Mouse (Mus musculus): Measurements from ENCODE around the gene Sik1.
A peak's percentile ranks its signal among the peaks of the same experiment; 100 is the strongest.

Sik1 gene

GRCm38 (mm10) chr17:31832577-31832964 lies 23.0 kb downstream of the Sik1 start:
- no peak for DNase-seq (ENCODE audit: low read depth, low spot score)

DNA sequence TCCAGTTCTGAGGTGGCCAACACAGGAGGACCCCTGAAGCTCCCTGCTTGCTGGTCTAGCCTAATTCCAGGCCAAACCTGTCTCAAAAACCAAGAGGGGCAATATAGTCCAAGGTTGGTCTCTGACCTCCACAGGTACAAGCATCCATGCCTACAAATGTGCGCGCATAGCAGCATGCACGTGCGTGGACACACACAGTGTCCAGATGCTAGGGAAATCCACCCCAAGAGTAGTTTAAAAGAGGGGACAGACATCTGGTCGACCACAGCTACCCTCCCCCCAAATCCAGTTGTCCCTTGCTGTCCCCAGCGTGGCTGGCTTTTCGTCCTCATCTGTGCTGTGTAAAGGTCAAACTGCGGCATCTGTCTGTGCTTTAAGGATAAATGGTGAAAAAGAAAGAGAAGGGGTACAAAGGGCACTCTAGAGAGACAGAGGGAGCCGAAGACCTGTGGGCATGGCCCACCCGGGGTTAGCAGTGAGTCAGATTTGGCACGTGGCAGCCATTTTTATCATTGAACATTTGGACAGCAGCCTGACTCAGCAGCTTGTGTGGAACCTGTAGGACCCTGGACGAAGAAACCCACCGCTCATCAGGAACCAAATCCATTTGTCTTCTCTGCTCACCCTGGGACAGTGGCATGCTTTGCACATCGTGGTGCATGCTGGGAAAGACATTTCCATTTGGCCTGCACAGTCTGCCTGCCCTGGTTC lies 23.6 kb downstream of the Sik1 start:
- no peak for DNase-seq (ENCODE audit: low read depth, low spot score)

DNA sequence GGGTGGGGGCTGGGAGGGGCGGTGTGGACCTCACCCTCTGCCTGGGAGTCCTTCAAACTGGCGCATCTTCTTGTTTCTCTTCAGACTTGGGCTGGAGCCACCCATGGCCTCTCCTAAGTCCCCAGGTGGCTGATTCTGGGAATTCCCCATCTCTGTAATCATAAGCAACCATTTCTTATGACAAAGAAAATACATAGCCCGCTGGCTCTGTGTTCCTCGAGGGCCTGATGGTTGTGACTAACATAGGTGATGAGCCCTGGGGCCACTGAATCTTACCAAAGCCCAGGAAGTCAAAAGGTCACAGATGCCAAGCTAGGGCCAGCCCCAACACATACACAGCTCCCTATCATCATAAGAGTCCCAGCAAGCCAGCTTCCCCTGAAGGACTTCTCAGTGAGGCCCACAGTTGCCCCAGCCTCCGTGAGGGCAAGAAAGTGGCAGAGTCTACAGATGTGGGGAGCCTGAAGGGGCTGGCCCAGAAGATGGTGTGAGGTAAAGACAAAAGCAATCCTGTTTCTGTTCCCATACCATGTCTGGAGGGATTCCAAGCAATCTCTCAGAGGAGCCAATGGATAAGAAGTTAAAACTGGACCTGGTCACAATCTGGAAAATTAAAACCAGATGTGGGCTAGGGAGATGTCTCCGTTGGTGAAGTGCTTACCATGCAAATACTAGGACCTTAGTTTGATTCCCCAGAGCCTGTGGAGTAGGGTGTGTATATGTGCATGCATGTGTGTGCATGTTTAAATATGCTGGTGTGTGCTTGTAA lies 24.3 kb downstream of the Sik1 start:
- DNase-seq (ENCODE audit: low read depth, low spot score) = no peak

DNA sequence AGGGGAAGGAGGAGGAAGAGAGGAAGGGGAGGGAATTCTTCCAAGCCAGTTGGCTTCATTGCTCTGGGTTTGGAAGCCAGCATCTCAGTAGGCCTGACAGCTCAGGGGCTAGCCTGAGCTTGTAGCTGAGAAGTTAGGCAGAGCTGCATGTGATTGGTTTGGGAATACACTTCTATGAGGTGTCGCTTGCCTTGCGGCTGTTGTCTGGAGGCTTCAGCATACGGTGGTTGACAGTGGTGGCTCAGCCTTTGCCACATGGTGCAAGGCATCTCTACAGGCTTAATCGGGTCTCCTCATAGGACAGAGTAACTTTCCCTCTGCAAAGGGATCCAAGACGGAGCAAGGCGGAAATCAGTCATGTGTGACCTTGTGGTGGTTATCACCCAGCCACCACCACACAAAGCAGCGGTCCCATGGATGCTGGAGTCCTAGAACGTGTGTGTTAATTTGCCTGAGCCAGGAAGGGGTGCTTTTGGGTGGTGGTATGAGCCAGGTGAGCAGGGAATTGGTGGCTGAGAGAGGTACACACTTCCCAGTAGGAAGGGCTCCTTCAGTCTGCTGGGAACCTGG lies 25.0 kb downstream of the Sik1 start:
- no peak for DNase-seq (ENCODE audit: low read depth, low spot score)

- DNase-seq (ENCODE audit: low read depth, low spot score) = no peak
Measured at GRCm38 (mm10) chr17:31828916-31829315, 26.7 kb downstream of the Sik1 start.

DNA sequence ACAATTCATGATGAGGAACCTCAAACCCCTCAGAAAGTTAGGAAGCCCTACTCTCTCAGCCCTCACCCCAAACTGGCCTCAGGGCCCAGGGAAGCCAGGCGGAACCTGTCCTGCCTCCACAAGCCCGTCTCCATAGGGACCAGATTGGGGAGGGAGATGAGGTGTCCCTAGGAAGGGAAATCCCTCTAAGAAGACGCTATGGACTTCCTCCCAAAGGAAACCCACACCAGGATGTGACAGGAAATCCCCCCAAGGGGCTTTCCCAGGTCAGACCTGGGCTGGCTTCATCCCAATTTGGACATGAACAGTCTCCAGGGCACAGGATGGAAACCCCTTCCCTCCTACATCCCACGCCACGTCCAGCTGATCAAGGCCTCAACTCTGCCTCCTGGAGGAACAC lies 27.5 kb downstream of the Sik1 start:
- DNase-seq (ENCODE audit: low read depth, low spot score) = no peak

- no peak for DNase-seq (ENCODE audit: low read depth, low spot score)
Measured at GRCm38 (mm10) chr17:31827206-31827605, 28.4 kb downstream of the Sik1 start.

DNA sequence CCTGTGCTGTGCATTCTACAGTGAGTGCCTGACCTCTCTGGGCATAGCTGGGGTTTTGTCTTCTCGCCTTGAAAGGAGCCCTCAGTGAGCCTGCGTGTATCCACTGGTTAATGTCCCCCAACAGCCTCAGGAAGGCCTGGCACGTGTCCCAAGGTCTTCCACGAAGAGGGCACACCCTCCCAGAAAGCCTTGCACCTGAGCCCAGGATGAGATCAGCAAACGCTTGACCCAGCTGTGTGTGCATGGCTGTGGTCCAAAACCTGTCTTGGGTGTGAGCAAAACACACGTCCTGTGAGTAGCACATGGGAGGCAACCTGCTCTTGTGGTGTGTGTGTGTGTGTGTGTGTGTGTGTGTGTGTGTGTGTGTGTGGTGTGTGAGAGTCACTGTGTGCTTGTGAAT lies 28.9 kb downstream of the Sik1 start:
- DNase-seq (ENCODE audit: low read depth, low spot score) = no peak

GRCm38 (mm10) chr17:31825678-31826077 lies 29.9 kb downstream of the Sik1 start:
- no peak for DNase-seq (ENCODE audit: low read depth, low spot score)

DNA sequence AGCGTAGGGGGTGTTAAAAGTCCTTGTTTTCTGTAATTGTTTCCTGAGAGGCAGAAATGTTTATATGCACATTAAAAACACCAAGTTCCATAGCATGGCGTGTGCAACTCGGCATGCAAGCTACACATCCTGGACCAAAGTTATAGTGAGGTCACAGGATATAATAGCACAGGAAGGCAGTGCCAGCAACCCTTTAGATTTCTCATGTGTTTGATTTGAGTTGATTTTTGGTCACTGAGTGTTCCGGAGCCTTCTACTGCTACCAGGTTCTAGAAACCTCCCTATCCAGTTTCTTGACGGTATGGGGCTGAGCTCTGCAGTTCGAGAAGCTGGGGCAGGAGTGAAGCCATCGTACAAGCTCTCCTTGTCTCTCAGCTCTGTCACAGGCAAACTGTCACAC lies 30.8 kb downstream of the Sik1 start:
- DNase-seq (ENCODE audit: low read depth, low spot score) = no peak

DNA sequence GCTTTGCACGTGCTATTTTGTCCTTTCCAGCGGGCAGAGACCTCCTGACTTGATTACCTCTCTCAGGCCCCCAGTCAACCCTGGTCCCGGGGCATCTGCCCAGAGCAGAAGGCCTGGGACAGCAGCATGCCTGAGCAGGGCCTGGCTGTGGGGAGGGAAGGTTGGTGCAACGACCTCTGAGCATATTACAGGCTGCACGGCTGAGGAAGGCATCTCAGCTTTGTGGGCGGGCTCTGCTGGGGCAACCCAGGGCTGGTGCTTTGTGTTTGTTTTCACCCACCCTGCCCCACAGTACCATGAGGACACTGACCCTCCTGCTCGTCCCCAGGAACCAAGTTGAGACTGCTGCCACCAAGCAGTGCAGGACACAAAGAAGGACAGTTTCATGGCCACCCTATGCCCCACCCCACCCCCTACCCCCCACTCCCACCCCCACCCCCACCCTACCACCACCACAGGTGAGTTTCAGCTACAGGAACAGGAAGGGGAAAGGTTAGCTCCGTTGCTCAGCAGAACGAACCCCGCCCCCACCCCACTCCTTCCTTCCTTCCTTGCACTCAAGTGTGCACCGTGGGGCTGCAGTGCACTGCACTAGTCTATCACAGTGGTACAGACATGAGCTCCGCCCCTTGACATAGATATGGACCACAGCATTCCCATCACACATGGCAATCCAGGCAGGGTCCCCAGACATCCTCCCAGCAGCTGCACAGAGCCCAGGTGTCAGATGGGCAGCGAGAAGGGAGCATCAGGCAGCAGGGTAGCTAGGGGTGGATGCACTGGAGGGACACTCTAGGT lies 34.3 kb downstream of the Sik1 start:
- no peak for DNase-seq (ENCODE audit: low read depth, low spot score)

DNA sequence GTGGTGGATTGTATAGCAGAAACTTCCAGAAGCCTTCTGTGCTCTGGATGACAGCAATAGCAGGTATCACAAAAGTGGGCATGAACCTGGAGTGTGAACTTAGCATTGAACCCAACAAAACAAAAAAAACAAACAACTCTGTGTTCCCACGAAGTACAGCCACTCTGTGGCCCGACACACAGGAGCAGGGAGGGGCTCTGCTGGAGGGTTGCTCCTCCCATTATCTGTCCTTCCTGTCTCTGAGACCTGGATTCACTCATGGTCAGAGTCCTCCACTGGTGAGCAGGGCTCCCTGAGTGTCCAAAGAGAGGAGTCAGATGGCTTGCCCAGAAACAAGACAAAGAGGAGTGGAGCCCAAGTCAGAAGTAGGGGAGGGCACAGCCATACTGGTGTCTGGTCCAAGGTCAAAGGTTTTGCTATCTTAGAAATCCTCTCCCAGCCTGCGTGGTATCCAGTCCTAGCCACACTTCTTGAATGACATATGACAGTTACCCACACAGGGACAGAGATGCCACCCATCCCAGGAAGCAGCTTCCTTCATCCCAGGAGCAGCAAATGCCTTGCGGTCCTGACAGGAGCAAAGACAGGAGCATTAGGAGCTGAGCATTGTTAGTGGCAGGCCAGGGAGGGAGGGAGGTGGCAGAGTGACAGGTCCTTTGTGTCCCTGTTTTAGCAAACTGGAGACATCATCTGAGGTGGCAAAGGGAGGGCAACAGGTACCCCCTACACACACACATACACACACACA lies 35.3 kb downstream of the Sik1 start:
- DNase-seq (ENCODE audit: low read depth, low spot score) = no peak

DNA sequence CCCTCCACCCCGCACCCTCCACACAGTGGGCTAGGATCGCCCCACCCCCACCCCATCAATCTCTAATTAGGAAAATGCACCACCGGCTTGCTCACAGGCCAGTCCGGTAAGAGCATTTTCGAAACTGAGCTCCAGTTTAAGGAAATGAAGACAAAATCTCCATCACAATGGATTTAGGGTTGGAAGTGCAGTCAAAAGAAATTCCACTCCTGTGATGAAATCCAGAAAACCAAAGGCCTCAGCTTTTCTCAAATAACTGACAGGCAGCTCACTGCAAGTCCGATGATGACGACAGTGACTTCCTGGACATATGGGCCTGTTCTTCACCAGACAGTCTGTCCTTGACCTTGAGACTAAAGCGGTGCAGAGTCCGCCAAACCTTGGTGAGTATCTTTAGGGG lies 36.2 kb downstream of the Sik1 start:
- DNase-seq (ENCODE audit: low read depth, low spot score) = no peak

DNA sequence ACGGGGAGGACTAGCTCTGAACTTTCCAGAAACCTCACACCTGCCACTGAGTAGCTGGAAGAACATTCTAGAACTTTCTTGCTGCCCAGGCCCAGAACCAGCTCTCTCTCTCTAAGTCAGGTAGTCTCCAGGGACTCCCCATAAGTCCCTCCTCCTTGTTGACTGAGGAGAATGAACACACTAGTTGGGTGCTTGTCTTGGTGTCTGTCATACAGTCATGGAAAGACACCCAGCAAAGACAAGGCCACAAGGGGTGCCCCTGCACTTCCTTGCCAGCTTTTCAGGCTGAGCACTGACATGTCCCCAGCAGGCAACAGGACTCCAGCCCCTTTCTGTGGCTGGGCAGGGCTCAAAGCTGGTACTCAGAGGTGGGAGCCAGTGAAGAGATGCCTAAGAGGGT lies 37.8 kb downstream of the Sik1 start:
- no peak for DNase-seq (ENCODE audit: low read depth, low spot score)

- DNase-seq (ENCODE audit: low read depth, low spot score) = peak; percentile 43
Measured at GRCm38 (mm10) chr17:31817203-31817602, 38.4 kb downstream of the Sik1 start.

DNA sequence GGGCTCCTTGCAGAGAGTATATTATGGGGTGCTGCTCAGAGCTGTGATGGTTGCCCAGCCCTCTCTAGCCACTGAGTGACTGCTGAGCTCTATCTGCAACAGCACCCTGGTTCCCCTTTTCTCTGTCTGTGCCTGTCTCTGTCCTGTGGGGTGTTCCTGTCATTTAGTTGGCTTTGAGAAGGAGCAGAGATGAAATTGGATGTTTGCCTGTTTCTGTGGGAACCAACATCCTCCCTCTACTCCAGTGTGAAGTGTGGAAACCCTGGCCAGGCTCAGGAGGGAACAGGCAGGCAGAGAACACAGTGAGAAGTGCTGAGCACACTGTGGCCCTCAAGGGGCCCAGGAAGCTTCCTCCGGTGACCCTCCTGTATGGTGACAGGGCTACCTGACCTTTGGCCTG lies 40.8 kb downstream of the Sik1 start:
- peak; percentile 76 for DNase-seq (ENCODE audit: low read depth, low spot score)

DNA sequence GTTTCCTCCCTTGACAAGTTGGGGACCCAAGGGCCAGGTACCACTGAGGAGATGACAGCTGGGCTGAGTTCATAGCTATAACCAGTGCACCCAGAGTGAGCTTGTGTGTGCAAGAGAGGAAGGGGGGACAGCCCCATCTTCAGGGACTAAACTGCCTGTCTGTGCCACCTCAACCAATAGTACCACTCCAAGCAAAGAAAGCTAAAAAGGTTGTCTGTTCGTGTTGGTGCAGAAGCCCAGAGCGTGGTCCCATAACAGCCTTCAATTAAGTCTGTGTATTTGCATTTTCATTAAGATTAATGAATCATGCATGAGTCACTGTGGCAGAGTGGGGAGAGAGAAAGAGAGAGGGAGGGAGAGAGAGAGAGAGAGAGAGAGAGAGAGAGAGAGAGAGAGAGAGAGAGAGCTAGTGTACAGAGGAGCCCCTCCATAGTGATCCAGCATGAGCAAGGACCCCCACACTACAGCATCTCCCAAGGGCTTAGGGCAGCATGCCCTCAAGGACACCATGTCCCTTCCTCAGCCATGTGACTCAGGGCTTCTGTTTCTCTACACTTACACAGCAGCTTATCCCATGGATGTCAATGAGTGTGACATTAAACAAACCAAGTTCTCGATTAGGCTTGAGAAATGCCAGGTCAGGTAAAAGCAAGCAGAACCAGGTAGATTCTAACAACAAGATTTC lies 41.5 kb downstream of the Sik1 start:
- no peak for DNase-seq (ENCODE audit: low read depth, low spot score)

- DNase-seq (ENCODE audit: low read depth, low spot score) = no peak
Measured at GRCm38 (mm10) chr17:31811333-31811732, 44.3 kb downstream of the Sik1 start.

- no peak for DNase-seq (ENCODE audit: low read depth, low spot score)
Measured at GRCm38 (mm10) chr17:31809894-31810293, 45.7 kb downstream of the Sik1 start.

DNA sequence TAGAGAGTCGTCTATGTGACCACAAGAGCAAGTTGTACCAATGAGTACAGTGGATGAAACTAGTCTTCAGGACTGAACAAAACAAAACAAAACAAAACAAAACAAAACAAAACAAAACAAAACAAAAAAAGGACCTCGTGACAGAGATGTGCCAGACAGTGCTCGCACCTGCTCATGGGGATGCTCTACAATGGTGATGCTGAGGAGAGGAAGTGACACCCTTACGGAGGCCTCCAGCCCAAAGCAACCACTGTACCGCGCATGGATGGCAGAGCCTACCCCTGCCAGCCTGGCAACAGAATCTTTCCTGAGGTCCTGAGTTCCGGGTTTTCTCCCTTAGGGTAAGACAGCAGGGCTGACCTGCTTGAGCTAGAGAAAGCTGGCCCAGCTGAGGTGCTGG lies 46.5 kb downstream of the Sik1 start:
- no peak for DNase-seq (ENCODE audit: low read depth, low spot score)

Data from telencephalon, adult 2 months (tissue).